Mouse (Mus musculus) heart, embryonic 11.5 days (tissue): Measurements from ENCODE around the gene Fbxw10. TPM values are rescaled to one million over a fixed set of nuclear protein-coding genes. Genes with fewer than 3 reads are reported as not detected.

Experiments used
- ATAC-seq: fragments of 200-750 bp; cut with Nextera tagmentation; replicated peaks from 2 replicates; pipeline ENCODE4 v1.8.0; 2017; ENCODE audit warnings: moderate library complexity; ENCODE audit not compliant: insufficient number of reproducible peaks, low FRiP score, low TSS enrichment
- H3K27ac ChIP-seq: fragments of 300-500 bp; sonication (generic); 2 replicates; pipeline ENCODE4 v1.5.1; 2014; ENCODE audit warnings: mild to moderate bottlenecking, low read depth, low read length
- H3K27me3 ChIP-seq: fragments of 300-500 bp; sonication (generic); 2 replicates; pipeline ENCODE4 v1.6.1; 2014; ENCODE audit warnings: mild to moderate bottlenecking, low read length, mixed read lengths; ENCODE audit not compliant: control insufficient read depth, insufficient read depth
- H3K36me3 ChIP-seq: fragments of 300-500 bp; sonication (generic); 2 replicates; pipeline ENCODE4 v1.6.1; 2014; ENCODE audit warnings: mild to moderate bottlenecking, low read length, moderate library complexity, mixed read lengths; ENCODE audit not compliant: control insufficient read depth, insufficient read depth
- H3K4me1 ChIP-seq: fragments of 300-500 bp; sonication (generic); 2 replicates; pipeline ENCODE4 v1.6.1; 2014; ENCODE audit warnings: low read length; ENCODE audit not compliant: control insufficient read depth, insufficient read depth
- H3K4me2 ChIP-seq: fragments of 300-500 bp; sonication (generic); 2 replicates; pipeline ENCODE4 v1.6.1; 2014; ENCODE audit warnings: mild to moderate bottlenecking, moderate library complexity
- H3K4me3 ChIP-seq: fragments of 300-500 bp; sonication (generic); 2 replicates; pipeline ENCODE4 v1.5.1; 2014; ENCODE audit warnings: low read depth, low read length
- H3K9ac ChIP-seq: fragments of 300-500 bp; sonication (generic); 2 replicates; pipeline ENCODE4 v1.6.1; 2014; ENCODE audit warnings: mild to moderate bottlenecking, low read depth, low read length, moderate library complexity
- H3K9me3 ChIP-seq: fragments of 300-500 bp; sonication (generic); replicated peaks from 2 replicates; pipeline ENCODE4 v1.6.1; 2016; ENCODE audit warnings: low read length; ENCODE audit not compliant: control insufficient read depth
- WGBS: fragments of 180-500 bp; shearing (Covaris S2); extraction: QIAGEN DNeasy Blood & Tissue Kit; methylation state at CpG from one replicate; pipeline ENCODE4 v1.1.7; 2014; ENCODE audit not compliant: insufficient replicate concordance; 5-methylcytosine and 5-hydroxymethylcytosine counted together
- polyA plus RNA-seq: library from polyadenylated mRNA; unstranded; fragments of >200 nt; fragmentation: Nextera tagmentation; extraction: Ambion mirVana; gene quantifications from 2 replicates; pipeline ENCODE4 v1.2.1, GENCODE M21; 2014

Fbxw10 gene
- polyA plus RNA-seq, 1 experiment from 2014 or later: 0.24 TPM

- H3K4me3 ChIP-seq: no peak overlapping the region
- H3K4me2 ChIP-seq: no peak overlapping the region
- H3K4me1 ChIP-seq: no peaks in the 10 kb centered on the region
- no peak for ATAC-seq
- H3K27ac ChIP-seq: no peak overlapping the region
- H3K9me3 ChIP-seq: no peaks in the 10 kb centered on the region
- H3K36me3 ChIP-seq: no peaks in the 10 kb centered on the region
- no peaks in the 10 kb centered on the region for H3K27me3 ChIP-seq
- H3K9ac ChIP-seq: no peak overlapping the region
- 78% methylated on average over 6 of the region's 6 CpGs for WGBS
Measured at GRCm38 (mm10) chr11:62826106-62826733, 20.6 kb upstream of the Fbxw10 start.

- no peak for ATAC-seq
- Histone ChIP-seq H3K27me3 (no peaks in the 10 kb centered on the region), H3K9me3 (no peaks in the 10 kb centered on the region), H3K27ac (no peak overlapping the region), H3K9ac (no peak overlapping the region), H3K4me3 (no peak overlapping the region), H3K4me1 (no peaks in the 10 kb centered on the region), H3K4me2 (no peak overlapping the region), H3K36me3 (no peaks in the 10 kb centered on the region)
- WGBS: 85% methylated on average over 4 of the region's 4 CpGs
Measured at GRCm38 (mm10) chr11:62827135-62827534, 19.7 kb upstream of the Fbxw10 start.

DNA sequence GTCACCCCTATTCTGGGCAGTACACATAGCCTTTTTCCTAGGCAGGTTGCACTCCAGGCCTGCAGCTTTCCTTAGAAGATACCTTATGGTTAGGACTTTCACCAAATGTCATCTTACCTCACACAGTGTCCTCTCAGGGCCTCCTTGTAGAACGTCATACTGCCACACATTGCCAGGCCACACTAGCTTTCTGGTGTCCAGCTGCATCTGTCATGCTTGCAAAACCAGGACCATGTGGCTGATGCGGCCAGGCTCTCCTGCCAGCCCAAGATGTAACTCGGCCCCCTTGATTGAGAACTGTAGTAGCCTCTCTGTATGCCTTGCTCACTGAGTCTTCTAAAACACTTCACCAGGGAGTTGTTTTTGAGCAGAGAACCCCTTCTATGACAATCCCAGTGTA lies 19.0 kb upstream of the Fbxw10 start:
- no peaks in the 10 kb centered on the region for H3K27me3 ChIP-seq
- WGBS: 72% methylated on average over 3 of the region's 3 CpGs
- no peaks in the 10 kb centered on the region for H3K36me3 ChIP-seq
- ATAC-seq: no peak
- no peak overlapping the region for H3K4me3 ChIP-seq
- H3K9me3 ChIP-seq: no peaks in the 10 kb centered on the region
- no peak overlapping the region for H3K27ac ChIP-seq
- H3K4me2 ChIP-seq: no peak overlapping the region
- H3K4me1 ChIP-seq: no peaks in the 10 kb centered on the region
- H3K9ac ChIP-seq: no peak overlapping the region

GRCm38 (mm10) chr11:62830387-62830786 lies 16.5 kb upstream of the Fbxw10 start:
- Histone ChIP-seq H3K36me3 (no peaks in the 10 kb centered on the region), H3K4me2 (no peak overlapping the region), H3K27me3 (no peaks in the 10 kb centered on the region), H3K9me3 (no peaks in the 10 kb centered on the region), H3K4me3 (no peak overlapping the region), H3K4me1 (no peaks in the 10 kb centered on the region), H3K27ac (no peak overlapping the region), H3K9ac (no peak overlapping the region)
- ATAC-seq: no peak
- WGBS: 82% methylated on average over 2 of the region's 2 CpGs

GRCm38 (mm10) chr11:62831906-62832305 lies 15.0 kb upstream of the Fbxw10 start:
- no peak overlapping the region for H3K9ac ChIP-seq

DNA sequence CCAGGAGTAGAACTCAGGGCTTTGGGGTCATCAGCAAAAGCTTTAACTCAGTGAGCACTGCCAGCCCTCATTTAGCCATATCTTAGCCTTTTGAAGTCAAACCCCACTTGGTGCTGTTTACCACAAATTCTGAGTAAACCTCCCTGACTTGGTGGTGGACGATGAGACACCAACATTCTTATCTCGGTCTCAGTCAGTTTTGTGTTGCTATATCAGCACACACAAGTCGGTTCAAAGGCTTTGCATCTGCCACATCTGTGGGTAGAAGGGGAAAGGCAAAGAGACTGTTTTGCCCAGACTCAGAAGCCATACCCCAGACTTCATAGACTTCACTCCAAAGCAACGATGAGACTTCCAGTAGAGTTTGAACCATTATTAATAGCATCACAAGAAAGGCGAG lies 2.3 kb upstream of the Fbxw10 start:
- no peak for ATAC-seq
- 77% methylated on average over 5 of the region's 5 CpGs for WGBS
- no peak overlapping the region for H3K4me2 ChIP-seq
- no peaks in the 10 kb centered on the region for H3K4me1 ChIP-seq
- no peak overlapping the region for H3K9ac ChIP-seq
- no peaks in the 10 kb centered on the region for H3K36me3 ChIP-seq
- H3K27ac ChIP-seq: no peak overlapping the region
- no peaks in the 10 kb centered on the region for H3K9me3 ChIP-seq
- H3K4me3 ChIP-seq: no peak overlapping the region
- H3K27me3 ChIP-seq: no peaks in the 10 kb centered on the region

More at GRCm38 (mm10) chr11:62831906-62832305, 15.0 kb upstream of the Fbxw10 start:
- H3K4me3 ChIP-seq: no peak overlapping the region
- no peak overlapping the region for H3K27ac ChIP-seq
- H3K9me3 ChIP-seq: no peaks in the 10 kb centered on the region
- no peak for ATAC-seq
- no peaks in the 10 kb centered on the region for H3K4me1 ChIP-seq
- H3K27me3 ChIP-seq: no peaks in the 10 kb centered on the region
- H3K36me3 ChIP-seq: no peaks in the 10 kb centered on the region
- H3K4me2 ChIP-seq: no peak overlapping the region

DNA sequence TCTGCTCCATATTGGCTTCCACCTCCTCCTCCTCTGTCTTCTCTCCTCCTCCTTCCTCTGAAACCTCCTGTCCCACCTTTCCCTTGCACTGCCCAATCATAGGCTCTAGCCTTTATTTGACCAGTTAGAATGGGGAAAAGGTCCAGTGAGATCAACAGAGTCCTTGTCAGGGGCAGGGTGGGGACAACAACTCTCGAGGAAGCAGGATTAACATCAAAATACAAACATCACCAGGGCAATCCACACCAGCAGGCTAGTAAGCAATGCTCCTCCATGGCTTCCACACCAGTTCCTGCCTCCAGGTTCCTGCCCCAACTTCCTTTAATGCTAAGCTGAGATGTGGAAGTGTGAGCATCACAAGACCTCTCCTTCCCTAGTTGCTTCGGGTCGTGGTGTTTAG lies 1.1 kb upstream of the Fbxw10 start:
- no peak for ATAC-seq
- Histone ChIP-seq H3K9me3 (no peaks in the 10 kb centered on the region), H3K4me2 (no peak overlapping the region), H3K4me1 (no peaks in the 10 kb centered on the region), H3K36me3 (no peaks in the 10 kb centered on the region), H3K4me3 (no peak overlapping the region), H3K27me3 (no peaks in the 10 kb centered on the region), H3K9ac (no peak overlapping the region), H3K27ac (no peak overlapping the region)
- WGBS: 71% methylated on average over 3 of the region's 3 CpGs

DNA sequence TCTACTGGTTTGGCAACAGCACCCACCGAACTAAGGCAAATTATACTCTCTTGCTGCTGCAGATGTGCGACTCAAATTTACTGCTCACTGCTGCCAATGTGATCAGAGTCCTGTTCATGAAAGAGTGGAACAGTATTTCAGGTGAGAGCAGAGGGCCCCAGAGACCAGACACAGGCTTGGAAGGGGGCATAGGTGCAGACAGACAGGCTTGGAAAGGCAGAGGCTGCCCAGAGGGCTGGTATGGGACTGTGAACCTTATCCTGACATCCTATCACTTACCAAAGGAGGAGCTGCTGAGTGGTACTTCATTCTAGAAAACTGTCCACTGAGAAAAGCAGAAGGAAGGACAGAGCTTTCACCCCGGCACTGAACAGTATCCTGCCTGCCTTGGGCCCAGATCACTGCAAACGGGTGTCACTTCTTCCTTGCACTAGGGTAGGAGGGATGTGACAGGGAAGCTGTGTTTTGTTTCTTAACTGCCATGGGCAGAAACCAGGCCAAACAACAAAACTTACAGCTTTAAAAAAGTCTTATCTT lies 854 bp downstream of the Fbxw10 start:
- Histone ChIP-seq H3K9me3 (no peaks in the 10 kb centered on the region), H3K4me2 (no peak overlapping the region), H3K4me1 (no peaks in the 10 kb centered on the region), H3K4me3 (no peak overlapping the region), H3K27me3 (no peaks in the 10 kb centered on the region), H3K9ac (no peak overlapping the region), H3K27ac (no peak overlapping the region), H3K36me3 (no peaks in the 10 kb centered on the region)
- ATAC-seq: no peak
- 60% methylated on average over 4 of the region's 4 CpGs for WGBS

GRCm38 (mm10) chr11:62848301-62848700 lies 1.4 kb downstream of the Fbxw10 start:
- whole genome bisulfite sequencing: 54% methylated on average over 2 of the region's 2 CpGs
- ATAC-seq: no peak
- Histone ChIP-seq H3K9me3 (no peaks in the 10 kb centered on the region), H3K9ac (no peak overlapping the region), H3K4me2 (no peak overlapping the region), H3K27me3 (no peaks in the 10 kb centered on the region), H3K27ac (no peak overlapping the region), H3K4me3 (no peak overlapping the region), H3K4me1 (no peaks in the 10 kb centered on the region), H3K36me3 (no peaks in the 10 kb centered on the region)
